Mouse (Mus musculus) erythroblast, adult 5-6 weeks (primary cell): ENCODE data around the gene Rps12-ps3. TPM values are rescaled to one million over a fixed set of nuclear protein-coding genes. Genes with fewer than 3 reads are reported as not detected.

ENCODE experiments used
- ATAC-seq: replicated peaks from 2 replicates; pipeline ENCODE4 v1.8.0; 2016; ENCODE audit warnings: moderate number of reproducible peaks, mild to moderate bottlenecking, moderate TSS enrichment, inconsistent platforms; ENCODE audit not compliant: poor library complexity, low FRiP score, severe bottlenecking
- total RNA-seq, 2 experiments: library from RNA; stranded (forward) in 1 of 2; stranded (reverse) in 1 of 2; fragments of 150-400 nt in 1 of 2; fragments of 200-764, 138-1000 nt in 1 of 2; gene quantifications; 2 replicates each; pipeline versions ENCODE4 v1.2.3 to v1.2.4; 2015 to 2017; ENCODE audit warnings: low replicate concordance in 2 of 2

The Rps12-ps3 gene
- total RNA-seq (2015; ENCODE audit: low replicate concordance), result 144 and 176 TPM in 2 replicates
- 58.3 and 69.0 TPM in 2 replicates for total RNA-seq (2017; ENCODE audit: low replicate concordance)

DNA sequence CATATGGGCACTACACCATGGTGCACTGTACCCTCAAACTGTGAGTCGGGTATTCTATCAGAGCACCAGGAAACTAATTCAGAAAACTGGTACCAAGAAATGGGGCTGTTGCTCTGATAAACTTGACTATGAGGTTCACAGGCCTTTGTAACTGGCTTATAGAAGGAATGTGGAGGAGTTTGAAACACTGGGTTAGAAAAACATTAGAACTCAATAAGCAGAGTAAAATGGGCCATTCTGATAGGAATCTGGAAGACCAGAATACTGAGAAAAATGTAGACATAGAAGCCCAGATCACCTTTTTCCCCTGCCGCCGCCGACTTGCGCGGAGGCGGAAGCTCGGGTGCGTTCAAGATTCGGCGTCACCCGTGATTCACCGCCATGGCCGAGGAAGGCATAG, at the start of gene Rps12-ps3:
Gene Rps12-ps3 (plus strand): TSS at position 301 of the 400 bp plus-strand sequence.
- no peak for ATAC-seq

DNA sequence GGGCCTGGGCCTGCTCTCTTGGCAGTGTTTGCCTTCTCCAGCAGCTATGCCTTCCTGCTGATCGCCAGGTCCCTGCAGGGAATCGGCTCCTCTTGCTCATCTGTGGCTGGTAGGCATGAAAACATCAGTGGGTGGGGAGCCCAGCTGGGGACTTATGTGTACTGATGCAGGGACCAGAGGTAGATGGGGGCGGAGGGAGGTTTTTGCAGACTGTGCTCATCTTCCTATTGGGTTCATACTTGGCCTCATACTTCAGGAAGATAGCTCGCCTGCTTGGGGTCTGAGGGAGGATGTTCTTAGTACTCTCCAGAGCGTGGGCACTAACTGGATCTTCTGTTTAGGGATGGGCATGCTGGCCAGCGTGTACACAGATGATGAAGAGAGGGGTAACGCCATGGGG, 48.9 kb upstream of the Rps12-ps3 start:
- no peak for ATAC-seq

DNA sequence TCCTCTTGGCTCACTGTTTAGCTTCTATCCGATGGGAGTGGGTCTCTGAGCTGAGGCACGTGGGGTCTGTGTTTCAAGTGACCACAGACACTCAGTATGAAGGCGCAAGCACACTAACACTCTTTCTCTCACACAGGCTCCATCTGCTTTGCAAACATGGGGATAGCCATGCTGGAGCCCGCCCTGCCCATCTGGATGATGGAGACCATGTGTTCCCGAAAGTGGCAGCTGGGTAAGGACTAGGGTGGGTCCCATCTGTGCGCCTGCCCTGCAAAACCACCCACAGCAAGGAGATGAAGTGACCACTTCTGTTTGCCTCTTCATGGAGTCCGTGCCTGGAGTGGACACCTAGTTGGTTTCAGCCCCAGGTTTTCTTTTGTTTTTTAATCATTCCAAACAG, 45.7 kb upstream of the Rps12-ps3 start:
- ATAC-seq, result no peak

DNA sequence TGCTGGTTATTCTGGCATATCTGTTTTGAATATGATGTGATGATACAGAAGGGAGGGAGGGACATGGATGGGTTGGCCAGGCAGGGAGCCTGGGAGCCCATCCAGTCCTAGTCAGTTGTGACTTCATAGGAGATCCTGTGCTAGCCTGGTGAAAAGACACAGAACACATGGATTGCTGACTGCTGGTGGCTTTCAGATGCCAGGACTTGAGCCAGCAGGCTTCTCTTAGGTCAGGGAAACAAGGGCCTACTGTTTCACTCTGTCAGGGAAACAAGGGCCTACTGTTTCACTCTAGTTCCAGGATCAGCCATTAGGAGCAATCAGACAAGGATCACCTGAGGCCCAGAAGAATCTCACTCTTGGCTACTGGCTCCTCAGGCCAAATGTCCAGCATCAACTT, 41.2 kb upstream of the Rps12-ps3 start:
- ATAC-seq, result no peak

DNA sequence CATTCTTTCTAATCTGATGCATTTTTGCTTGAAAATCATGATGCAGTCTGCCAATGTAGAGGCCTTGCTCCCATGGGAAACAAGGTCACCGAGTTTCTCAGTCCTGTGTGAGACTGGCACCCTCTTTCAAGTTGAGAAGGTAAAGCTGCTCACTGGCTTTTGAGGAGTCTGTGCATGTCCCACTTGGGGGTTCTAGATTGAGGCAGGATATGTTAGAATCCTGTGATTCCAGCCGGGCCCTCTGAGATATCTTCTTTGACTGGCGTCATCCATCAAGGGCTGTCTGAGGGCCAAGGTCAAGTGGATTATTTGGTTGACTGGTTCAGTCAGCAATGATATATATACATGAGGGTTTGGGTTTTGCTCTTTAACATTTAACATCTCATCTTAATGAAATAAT, 40.1 kb upstream of the Rps12-ps3 start:
- no peak for ATAC-seq

DNA sequence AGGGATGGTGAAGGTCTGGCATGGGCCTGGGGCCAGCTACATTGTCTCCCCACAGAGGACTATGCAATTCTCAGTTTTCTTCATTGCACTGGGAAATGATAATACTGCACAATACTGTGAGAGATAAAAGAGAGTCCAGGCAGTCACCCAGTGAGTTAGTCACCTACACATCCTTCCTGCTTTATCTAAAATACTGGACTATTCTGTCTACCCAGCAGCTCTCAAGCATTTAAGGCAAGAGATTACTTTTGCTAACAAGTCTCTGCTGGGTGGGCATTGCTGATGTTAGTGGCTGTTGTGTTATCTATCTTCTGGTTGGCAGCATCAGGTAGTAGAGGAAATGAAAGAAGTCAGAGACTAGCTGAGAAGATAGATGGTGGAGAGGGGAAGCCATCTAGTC, 33.0 kb upstream of the Rps12-ps3 start:
- ATAC-seq, result no peak

DNA sequence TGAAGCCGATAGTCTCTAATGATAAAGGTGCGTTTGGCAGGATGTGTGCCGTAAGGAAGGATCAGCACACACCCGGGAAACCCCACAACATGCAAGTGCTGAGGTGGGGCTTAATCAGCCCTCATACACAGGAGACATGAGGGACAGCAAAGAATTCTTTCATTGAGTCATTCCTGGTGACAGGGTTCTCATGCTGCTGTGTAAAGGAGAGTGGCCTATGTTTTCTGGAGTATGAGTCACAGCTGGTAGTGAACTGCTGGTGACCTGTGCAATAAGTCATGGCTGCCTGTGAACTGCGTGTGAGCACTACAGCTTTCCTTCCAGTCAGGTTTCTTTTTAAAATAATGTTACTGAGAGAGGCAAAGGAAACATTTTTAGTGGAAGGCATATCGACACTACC, 32.3 kb upstream of the Rps12-ps3 start:
- no peak for ATAC-seq

DNA sequence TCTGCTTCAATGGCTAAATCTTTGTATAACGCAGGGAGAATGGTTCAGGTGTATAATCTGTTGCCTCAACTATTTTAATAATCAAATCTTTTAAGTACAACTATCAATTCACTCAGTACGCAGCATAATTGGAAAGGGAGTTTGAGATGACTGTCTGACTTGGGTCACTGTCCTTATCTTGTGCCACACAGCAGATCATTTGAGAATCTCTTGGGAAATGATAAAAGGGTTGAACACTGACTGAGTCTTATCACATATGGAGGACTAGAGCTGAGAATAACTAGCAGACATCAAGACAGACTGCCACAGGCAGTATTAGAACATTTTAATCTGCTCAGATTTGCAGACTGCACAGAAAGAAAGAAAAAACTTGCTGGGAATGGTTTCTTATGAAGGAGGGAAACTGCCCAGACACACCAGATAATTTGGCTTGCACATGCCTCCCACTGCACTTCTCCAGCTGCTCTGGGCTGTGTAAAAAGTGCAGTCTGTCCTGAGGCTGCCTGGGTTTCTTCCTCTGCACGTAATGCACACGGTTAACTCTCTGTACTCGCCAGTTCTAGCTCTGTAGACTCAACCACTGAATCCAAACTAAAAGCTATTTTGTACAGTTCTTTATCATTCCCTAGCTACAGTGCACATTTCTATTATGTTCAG, 29.8 kb upstream of the Rps12-ps3 start:
- ATAC-seq, result no peak

DNA sequence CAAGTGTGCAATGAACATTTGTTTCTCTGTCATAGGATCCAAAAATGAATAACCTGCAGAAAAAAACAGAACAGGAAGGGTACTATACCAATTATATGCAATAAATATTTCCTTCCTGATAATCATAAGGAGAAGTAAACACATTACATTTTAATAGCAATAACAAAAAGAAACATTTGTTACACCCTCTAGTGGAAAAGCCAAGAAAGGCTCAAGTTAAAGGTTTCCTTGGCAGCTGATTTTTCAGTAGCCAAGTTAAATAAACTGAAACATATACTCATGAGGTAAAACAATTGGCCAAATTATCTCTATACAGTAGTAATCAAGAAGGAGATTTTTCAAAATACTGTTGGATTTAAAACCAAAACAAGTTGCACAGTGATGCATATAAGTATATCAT, 6.8 kb upstream of the Rps12-ps3 start:
- ATAC-seq, result no peak

DNA sequence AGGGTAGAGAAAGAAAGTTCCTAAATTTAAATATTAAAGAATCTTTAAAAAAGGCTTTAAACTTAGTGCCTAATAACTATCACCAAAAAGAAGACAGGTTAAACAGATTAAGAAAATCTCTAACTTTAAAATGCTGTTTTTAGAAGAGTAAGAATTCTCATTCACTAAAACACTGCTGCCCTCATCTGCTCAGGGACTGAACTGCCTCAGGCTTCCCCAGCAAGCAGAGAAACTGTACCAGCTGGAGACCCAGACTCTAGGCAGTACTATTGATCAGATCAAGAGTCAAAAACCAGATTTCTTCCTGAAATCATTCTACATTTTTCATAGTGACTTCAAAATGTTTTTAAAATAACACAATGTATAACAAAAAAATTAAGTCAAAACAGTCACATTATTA, 5.5 kb upstream of the Rps12-ps3 start:
- no peak for ATAC-seq

DNA sequence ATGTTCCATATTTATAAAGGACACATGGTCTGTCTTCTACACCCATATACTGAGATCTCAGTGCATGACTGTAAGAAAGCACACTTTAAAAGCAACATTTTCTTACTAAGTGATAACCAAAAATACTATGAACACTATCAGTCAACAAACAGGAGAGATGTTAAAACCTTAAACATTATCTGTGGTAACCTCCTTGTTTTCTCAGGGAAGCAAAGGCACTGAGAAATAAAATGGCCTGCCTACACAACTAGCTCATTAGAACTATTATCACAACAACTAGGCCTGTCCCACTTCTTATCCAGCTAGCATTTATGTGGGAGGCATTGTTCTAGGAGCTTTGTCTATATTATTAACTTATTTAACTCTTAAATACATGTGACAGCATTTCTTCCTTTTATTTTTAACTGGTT, 8.7 kb downstream of the Rps12-ps3 start:
- peak; percentile 60 for ATAC-seq

DNA sequence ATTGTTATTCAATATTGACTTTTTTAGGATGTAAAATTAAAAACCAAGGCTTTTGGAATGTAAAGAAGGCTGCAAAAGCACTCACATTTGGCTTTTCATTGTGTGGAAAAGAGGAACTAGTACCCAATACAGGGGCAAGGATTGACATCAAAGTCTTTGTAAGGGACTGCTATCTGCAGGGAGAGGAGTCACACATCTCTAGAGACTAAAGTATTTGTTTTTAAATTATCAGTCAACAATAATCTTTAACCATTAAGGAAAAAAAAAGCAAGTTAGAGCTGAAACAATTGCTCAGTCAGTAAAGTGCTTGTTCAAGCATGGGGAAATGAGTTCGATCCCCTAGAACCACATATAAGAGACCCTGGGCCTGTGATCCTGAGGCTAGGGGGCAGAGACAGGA, 14.6 kb downstream of the Rps12-ps3 start:
- ATAC-seq, result no peak

DNA sequence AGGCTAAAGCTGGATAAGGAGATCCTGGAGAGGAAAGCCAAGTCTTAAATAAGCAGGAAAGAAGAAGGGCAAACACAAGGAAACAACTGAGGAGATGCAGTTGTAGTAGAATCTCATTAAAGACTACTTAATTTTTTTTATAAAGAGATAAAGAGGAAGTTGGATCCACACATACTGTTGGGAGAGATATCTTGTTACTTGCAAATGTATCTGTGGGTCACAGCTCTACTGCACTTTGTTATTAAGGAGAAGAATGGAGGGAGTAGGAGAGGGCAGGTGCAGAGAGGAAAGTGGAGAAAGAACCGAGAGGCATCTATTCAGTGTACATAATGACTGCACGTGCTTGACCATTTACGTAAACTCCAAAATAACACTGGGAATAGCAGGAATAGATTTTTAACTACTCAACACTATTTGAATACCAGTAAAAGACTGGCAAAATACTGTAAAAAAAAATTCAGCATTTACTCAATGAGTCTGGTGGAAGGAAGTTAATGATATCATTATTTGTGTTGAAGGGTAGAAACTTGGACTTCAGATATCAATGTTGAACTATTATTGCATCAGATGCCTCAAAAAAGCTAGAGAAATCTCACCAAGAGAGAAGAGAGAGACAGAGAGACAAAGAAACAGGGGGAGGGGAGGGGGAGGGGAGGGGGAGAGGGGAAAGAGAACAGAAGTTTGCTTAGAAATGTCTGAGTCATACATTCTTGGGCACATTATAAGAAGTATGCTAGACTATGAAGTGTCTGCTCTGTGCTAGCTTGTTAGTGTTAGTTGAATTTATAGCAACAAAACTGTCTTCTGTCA, 16.0 kb downstream of the Rps12-ps3 start:
- no peak for ATAC-seq

DNA sequence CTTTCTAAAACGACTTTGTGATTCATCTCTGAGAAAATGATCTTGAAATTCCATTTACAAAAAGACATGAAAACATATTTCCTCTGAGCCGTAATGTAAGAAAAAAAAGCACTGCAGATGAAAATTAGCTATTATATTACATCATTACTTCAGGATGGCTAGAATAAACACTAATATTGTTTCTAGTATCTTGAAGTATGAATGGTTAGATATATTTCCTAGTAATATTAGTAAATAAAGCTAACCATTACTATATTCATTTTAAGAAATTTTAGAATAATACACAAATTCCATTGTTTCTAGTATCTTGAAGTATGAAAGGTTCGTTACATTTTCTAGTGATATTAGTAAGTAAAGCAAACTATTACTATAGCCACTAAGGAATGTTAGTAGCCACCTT, 17.8 kb downstream of the Rps12-ps3 start:
- no peak for ATAC-seq

DNA sequence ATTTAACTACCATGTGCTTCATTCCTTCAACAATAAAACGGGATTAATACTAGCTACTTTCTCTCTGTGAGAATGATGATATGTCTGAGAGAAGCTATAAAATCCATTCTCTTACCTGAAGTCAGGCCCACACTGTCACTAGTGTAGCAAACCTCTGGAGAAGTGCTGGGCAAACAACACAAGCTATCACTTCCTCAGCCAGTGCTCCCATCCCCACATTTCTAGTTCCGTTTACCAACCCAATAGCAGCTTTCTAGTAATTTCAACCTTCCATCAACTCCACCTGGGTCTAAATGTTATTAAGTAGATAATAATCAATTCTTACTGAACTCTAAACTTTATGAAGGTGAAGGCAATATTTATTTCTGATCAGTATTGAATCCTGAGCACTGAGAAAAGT, 20.9 kb downstream of the Rps12-ps3 start:
- no peak for ATAC-seq

DNA sequence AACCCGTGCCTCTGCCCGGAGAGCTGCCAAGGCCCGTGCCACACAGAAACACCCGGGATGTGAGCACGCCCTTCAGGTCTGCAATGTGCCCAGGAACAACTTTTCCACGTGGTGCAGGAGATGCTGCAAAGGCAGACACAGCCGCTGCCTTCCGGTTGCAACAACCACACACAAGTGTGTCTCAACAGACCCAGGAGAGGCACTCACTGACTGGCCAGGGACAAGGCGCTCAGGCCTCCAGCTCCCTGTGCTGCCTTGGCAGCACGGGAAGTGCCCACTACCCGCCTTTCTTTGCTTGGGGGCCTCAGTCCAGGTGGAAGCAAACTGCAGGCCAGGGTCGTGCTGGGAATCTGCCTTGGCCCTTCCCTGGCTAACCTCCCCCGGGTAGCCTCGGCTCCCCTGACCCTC, 22.2 kb downstream of the Rps12-ps3 start:
- ATAC-seq, result peak; percentile 64

DNA sequence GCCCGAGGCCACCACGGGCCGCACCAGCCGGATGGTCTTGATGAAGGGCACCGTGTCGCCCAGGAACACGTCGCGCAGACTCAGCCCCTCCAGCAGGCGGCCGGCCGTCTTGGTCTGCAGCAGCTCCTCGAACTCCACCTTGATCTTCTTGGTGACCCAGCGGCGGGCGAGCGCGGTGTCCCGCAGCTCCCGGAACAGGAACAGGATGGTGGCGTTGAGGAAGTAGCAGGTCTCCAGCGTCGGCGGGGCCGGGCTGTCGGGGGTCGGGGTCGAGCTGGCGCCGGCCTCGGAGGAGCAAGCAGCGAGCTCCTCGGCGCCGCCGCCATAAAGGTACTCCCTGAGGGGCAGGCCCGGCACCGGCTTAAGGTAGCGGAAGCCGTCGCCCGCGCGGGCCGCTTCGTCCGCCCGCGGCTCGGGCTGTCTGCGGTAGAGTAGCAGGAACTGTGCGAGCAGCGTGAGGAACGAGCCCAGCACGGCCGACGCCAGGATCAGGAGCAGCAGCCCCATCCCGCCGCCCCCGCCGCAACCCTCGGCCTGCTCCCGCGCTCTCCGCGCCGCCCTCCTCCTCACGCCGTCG, 23.1 kb downstream of the Rps12-ps3 start:
- peak; percentile 58 for ATAC-seq

DNA sequence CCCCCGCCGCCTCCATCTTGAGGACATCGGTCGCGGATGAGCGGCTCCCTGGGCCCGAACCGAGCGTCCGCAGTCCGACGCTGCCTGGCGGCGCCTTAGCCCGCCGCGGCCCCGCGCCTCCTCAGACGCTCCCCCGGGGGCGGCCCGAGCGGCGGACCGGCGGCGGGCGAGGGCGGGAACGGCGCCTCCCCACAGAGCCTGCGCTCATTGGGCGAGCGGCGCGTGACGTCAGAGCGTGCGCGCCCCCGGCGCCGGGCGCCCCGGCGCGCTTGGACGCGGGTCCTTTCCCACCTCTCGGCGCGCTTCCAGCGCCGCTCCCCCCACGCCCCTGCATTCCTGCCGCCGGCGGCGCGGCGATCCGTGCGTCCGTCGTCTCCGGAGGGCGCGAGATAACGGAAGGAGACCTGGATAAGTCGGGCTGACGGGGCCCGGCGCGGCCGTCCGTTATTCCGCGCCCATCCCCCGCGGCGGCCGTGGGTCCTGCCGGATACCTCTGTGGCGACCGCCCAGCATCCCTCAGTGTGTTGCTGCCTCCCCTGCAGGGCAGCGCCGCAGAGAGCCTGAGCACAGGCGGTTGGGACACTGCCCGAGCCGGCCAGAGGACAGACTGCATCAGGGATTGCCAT, 23.7 kb downstream of the Rps12-ps3 start, which contains the start of gene Pdzd8:
Gene Pdzd8 (minus strand): TSS at position 123 of the 626 bp plus-strand sequence.
- ATAC-seq, result peak; percentile 78

DNA sequence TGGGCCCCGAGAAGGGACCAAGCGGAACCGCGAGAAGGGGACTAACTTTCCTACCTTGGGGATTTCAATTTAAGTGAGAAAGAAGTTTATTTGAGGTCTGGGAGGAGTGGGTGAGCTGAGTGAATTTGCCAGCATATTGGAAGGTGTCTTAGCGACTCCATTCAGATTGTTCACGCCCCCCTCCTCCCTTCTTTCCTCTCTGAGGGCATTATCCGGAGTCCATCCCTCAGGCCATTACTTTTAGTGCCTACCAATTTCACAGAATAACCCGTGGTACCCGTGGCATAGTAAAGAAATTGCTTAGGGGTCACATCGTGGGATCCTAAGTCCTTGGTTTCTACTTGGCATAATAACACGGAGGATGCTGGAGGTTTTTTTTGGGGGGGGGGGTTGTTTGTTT, 24.2 kb downstream of the Rps12-ps3 start:
- ATAC-seq, result no peak

DNA sequence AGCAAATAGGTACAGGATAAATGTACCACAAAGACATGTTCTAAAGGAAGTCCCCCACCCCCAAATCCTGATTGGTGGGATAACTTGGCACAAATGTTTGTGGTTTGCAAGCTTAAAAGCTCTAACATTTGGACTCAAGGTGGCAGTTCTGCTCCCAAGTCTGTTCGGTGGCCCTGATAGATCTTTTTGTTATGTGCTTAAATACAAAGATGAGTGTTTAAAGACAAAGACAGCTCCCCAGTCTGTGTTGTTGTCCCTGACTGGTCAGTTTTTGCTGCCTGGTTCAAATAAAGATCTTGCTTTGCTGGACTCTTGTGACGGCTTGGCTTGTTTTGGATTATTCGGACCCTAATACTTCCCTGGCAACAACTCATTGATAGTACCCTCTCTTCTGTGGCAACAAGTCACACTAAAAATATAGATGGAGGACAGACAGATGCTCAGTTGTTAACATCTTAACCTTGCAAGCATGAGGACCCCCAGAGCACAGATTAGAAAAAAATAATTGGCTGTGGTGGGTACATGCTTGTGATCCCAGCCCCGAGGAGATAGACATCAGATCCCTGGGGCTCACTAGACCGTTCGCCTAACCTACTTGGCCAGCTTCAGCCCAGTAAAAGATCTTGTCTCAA, 27.4 kb downstream of the Rps12-ps3 start:
- no peak for ATAC-seq
